Mouse (Mus musculus) lung, adult 2 months (tissue): Measurements from ENCODE around the gene Wnt11.

Experiments used
- CTCF ChIP-seq: fragments of 200-500 bp; IDR thresholded peaks from 2 replicates; pipeline ENCODE4 v1.5.1; 2011; ENCODE audit warnings: mild to moderate bottlenecking, low read length, control low read depth; ENCODE audit not compliant: insufficient read depth
- POLR2A ChIP-seq: fragments of 200-500 bp; IDR thresholded peaks from 2 replicates; pipeline ENCODE4 v1.6.1; 2011; ENCODE audit warnings: low read depth, mild to moderate bottlenecking, control low read depth, low read length, borderline replicate concordance; ENCODE audit errors: extremely low read depth

DNA sequence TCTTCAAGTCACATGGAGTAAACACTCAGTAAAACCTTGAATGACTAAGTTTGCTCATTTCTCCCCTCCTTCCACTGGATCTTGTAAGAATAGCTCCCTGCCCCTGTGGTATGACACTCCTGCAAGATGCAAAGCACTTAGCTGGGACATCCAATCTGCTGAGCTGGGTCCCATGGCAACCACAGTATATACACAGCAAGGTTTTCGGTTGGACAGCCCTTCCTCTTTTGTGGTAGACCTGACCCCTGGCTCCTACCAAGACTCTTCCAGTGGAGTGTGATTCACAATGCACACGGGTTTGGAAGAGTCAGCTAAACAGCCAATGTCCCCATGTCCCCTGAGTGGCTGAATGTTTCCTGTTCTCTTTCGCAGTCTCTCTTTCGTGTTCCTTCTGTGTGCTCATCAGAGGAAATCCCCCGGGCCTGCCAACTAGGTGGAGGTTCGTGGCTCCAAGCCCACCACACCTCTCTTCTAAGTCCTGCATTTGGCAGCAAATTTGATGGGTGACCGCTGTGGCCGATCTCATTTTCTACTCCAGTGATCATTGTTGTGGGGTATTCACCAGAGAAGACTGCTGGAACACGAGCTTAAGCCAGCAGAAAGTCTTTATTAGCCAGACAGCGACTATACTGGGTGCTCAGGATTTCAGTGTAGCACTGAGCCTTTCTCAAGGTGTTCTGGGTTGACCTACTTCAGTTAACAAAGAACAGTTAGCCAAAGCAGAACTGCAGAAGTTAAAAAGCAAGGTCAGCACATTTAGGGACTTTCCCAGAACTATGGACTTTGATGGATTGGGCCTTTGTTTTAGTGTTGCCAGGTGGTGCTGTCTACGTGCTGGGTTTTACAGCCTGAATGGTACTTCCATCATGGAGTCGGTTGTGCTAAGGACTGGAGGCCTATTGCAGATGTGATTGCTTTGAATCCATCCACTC is 29.8 kb upstream of the Wnt11 start:
- TF ChIP-seq CTCF (no peak), POLR2A (no peak)
